Mouse (Mus musculus) Muller cell, postnatal 12 days (primary cell): ENCODE measurements around the gene Rhbdf2.

ENCODE experiments used
- DNase-seq: peaks from one replicate; pipeline ENCODE4 v3.0.0-alpha.2; 2015; ENCODE audit errors: inconsistent ontology term

The Rhbdf2 gene

GRCm38 (mm10) chr11:116659027-116659621 lies 32.3 kb upstream of the Rhbdf2 start:
- no peak for DNase-seq

GRCm38 (mm10) chr11:116658238-116658637 lies 31.4 kb upstream of the Rhbdf2 start:
- DNase-seq, result no peak

GRCm38 (mm10) chr11:116657311-116658223 lies 30.7 kb upstream of the Rhbdf2 start:
- DNase-seq, result peak; percentile 91

- no peak for DNase-seq
Measured at GRCm38 (mm10) chr11:116656348-116657191, 29.8 kb upstream of the Rhbdf2 start.

GRCm38 (mm10) chr11:116654255-116654821 lies 27.5 kb upstream of the Rhbdf2 start, which contains the start of gene Cygb:
Gene Cygb, minus strand, starts transcription at chr11:116654313.
- DNase-seq, result peak; percentile 43

- peak; percentile 67 for DNase-seq
Measured at GRCm38 (mm10) chr11:116653709-116654221, 26.9 kb upstream of the Rhbdf2 start.

- no peak for DNase-seq
Measured at GRCm38 (mm10) chr11:116653234-116653633, 26.4 kb upstream of the Rhbdf2 start, which contains the start of gene Prcd. Gene Prcd, plus strand, starts transcription at chr11:116653534.

GRCm38 (mm10) chr11:116652330-116653098 lies 25.7 kb upstream of the Rhbdf2 start:
- DNase-seq, result no peak

- no peak for DNase-seq
Measured at GRCm38 (mm10) chr11:116651339-116651738, 24.5 kb upstream of the Rhbdf2 start.

- no peak for DNase-seq
Measured at GRCm38 (mm10) chr11:116650811-116651210, 24.0 kb upstream of the Rhbdf2 start.

- DNase-seq, result no peak
Measured at GRCm38 (mm10) chr11:116649711-116650337, 23.0 kb upstream of the Rhbdf2 start.

GRCm38 (mm10) chr11:116648976-116649375 lies 22.2 kb upstream of the Rhbdf2 start:
- DNase-seq, result no peak

GRCm38 (mm10) chr11:116648213-116648921 lies 21.5 kb upstream of the Rhbdf2 start:
- DNase-seq, result no peak

- DNase-seq, result no peak
Measured at GRCm38 (mm10) chr11:116647340-116647991, 20.6 kb upstream of the Rhbdf2 start.

GRCm38 (mm10) chr11:116646771-116647170 lies 20.0 kb upstream of the Rhbdf2 start:
- no peak for DNase-seq

- no peak for DNase-seq
Measured at GRCm38 (mm10) chr11:116646136-116646535, 19.3 kb upstream of the Rhbdf2 start.

- DNase-seq, result no peak
Measured at GRCm38 (mm10) chr11:116645446-116646110, 18.8 kb upstream of the Rhbdf2 start.
